Mouse (Mus musculus) myocyte (in vitro differentiated cells): ENCODE results near the gene 4933409G03Rik.

Experiments used
- CEBPB ChIP-seq: IDR thresholded peaks from 2 replicates; pipeline ENCODE4 v1.6.1; 2011; ENCODE audit warnings: mild to moderate bottlenecking, moderate library complexity; ENCODE audit not compliant: poor library complexity, insufficient read depth, severe bottlenecking
- POLR2A ChIP-seq: IDR thresholded peaks from one replicate; pipeline ENCODE4 v1.6.1; 2011; ENCODE audit warnings: low read depth, mild to moderate bottlenecking, control low read depth, moderate library complexity; ENCODE audit not compliant: insufficient read length
- POLR2AphosphoS2 ChIP-seq: IDR thresholded peaks from one replicate; pipeline ENCODE4 v1.6.1; 2011; ENCODE audit warnings: low read depth, control low read depth; ENCODE audit not compliant: insufficient read length
- REST ChIP-seq: IDR thresholded peaks from one replicate; pipeline ENCODE4 v1.6.1; 2011; ENCODE audit warnings: mild to moderate bottlenecking, control low read depth, moderate library complexity; ENCODE audit not compliant: insufficient read depth, insufficient read length
- TCF12 ChIP-seq: IDR thresholded peaks from one replicate; pipeline ENCODE4 v1.6.1; 2011; ENCODE audit warnings: mild to moderate bottlenecking, control low read depth; ENCODE audit not compliant: poor library complexity, insufficient read depth, severe bottlenecking
- TCF3 ChIP-seq: IDR thresholded peaks from one replicate; pipeline ENCODE4 v1.6.1; 2011; ENCODE audit warnings: low read depth, control low read depth; ENCODE audit not compliant: insufficient read length
- USF1 ChIP-seq: IDR thresholded peaks from one replicate; pipeline ENCODE4 v1.6.1; 2011; ENCODE audit warnings: low read depth, mild to moderate bottlenecking, control low read depth, moderate library complexity

- no peak for TF ChIP-seq REST
- TF ChIP-seq POLR2A = no peak
- no peak for TF ChIP-seq POLR2AphosphoS2
- no peak for TF ChIP-seq USF1
- TF ChIP-seq TCF12 = no peak
- TF ChIP-seq CEBPB = no peak
- no peak for TF ChIP-seq TCF3
These were observed 9.9 kb upstream of the 4933409G03Rik start for GRCm38 (mm10) chr2:68572340-68572739.
